Mouse (Mus musculus): ENCODE measurements around the gene Zfp771. TPM values are rescaled to one million over a fixed set of nuclear protein-coding genes. Genes with fewer than 3 reads are reported as not detected.
A peak's percentile ranks its signal among the peaks of the same experiment; 100 is the strongest.

Zfp771 gene
- polyA plus RNA-seq (2015; fragmentation: Nextera tagmentation; extraction: Ambion mirVana), result 34.7 and 37.0 TPM in 2 replicates

- DNase-seq (ENCODE audit: low spot score), result peak; percentile 92
These were observed at the start of gene Zfp771 for GRCm38 (mm10) chr7:127243870-127244657. Gene Zfp771, plus strand, starts transcription at chr7:127244274.

GRCm38 (mm10) chr7:127194633-127195029 is 49.4 kb upstream of the Zfp771 start:
- no peak for DNase-seq (ENCODE audit: low spot score)

- DNase-seq (ENCODE audit: low spot score), result peak; percentile 98
These were observed 48.4 kb upstream of the Zfp771 start, which contains the start of gene Cd2bp2 for GRCm38 (mm10) chr7:127195544-127196295. Gene Cd2bp2, minus strand, starts transcription at chr7:127196050.

GRCm38 (mm10) chr7:127196484-127196883 is 47.6 kb upstream of the Zfp771 start:
- no peak for DNase-seq (ENCODE audit: low spot score)

- DNase-seq (ENCODE audit: low spot score), result no peak
These were observed 37.5 kb upstream of the Zfp771 start for GRCm38 (mm10) chr7:127206606-127207005.

GRCm38 (mm10) chr7:127207374-127208294 is 36.4 kb upstream of the Zfp771 start:
- peak; percentile 43 for DNase-seq (ENCODE audit: low spot score)

GRCm38 (mm10) chr7:127208295-127208552 is 35.9 kb upstream of the Zfp771 start, which contains the start of gene Tbc1d10b:
Gene Tbc1d10b, minus strand, starts transcription at chr7:127208468.
- DNase-seq (ENCODE audit: low spot score), result no peak

- peak; percentile 97 for DNase-seq (ENCODE audit: low spot score)
These were observed 35.3 kb upstream of the Zfp771 start, which contains the start of gene Mylpf for GRCm38 (mm10) chr7:127208553-127209438. Gene Mylpf, plus strand, starts transcription at chr7:127208890.

GRCm38 (mm10) chr7:127209851-127210250 is 34.2 kb upstream of the Zfp771 start:
- DNase-seq (ENCODE audit: low spot score), result no peak

GRCm38 (mm10) chr7:127210266-127210665 is 33.8 kb upstream of the Zfp771 start:
- peak; percentile 50 for DNase-seq (ENCODE audit: low spot score)

- peak; percentile 24 for DNase-seq (ENCODE audit: low spot score)
These were observed 32.9 kb upstream of the Zfp771 start for GRCm38 (mm10) chr7:127211014-127211745.

- DNase-seq (ENCODE audit: low spot score), result no peak
These were observed 31.4 kb upstream of the Zfp771 start for GRCm38 (mm10) chr7:127212432-127213250.

- DNase-seq (ENCODE audit: low spot score), result peak; percentile 67
These were observed 30.6 kb upstream of the Zfp771 start for GRCm38 (mm10) chr7:127213485-127213884.

- no peak for DNase-seq (ENCODE audit: low spot score)
These were observed 30.1 kb upstream of the Zfp771 start for GRCm38 (mm10) chr7:127213930-127214329.

- DNase-seq (ENCODE audit: low spot score), result no peak
These were observed 29.6 kb upstream of the Zfp771 start for GRCm38 (mm10) chr7:127214521-127214920.

GRCm38 (mm10) chr7:127214981-127215871 is 28.8 kb upstream of the Zfp771 start:
- peak; percentile 88 for DNase-seq (ENCODE audit: low spot score)

GRCm38 (mm10) chr7:127216307-127216706 is 27.8 kb upstream of the Zfp771 start:
- DNase-seq (ENCODE audit: low spot score), result no peak

GRCm38 (mm10) chr7:127217475-127217874 is 26.6 kb upstream of the Zfp771 start:
- DNase-seq (ENCODE audit: low spot score), result peak; percentile 7

Measured in thymus, postnatal 0 days (tissue).